ENCODE assay signal across 20 mouse cellular contexts in genomic region chr2:10304911-10305310, GRCm38 (mm10).
A peak's percentile ranks its signal among the peaks of the same experiment; 100 is the strongest.
DNase-seq lines count a peak whose midpoint lies in the region; TF ChIP-seq lines count a peak whose summit lies in the region.
"Had no signal": no experiment of that assay in that cellular context is flagged by ENCODE, and none has a peak within 500 bp of the region (broad histone marks: within the 10 kb centered on the region; RNA-seq: fewer than 3 reads in every experiment).

No protein-coding gene starts in this region.

- no peak for TF ChIP-seq CTCF in embryonic fibroblast, embryonic 13.5 days (IDR thresholded peaks at IDR 0.05; ENCODE audit: borderline replicate concordance, insufficient read depth, low read length)

- intact Hi-C loops in heart, postnatal 14 days (cut with DNase I) = no loop called here

- peak overlapping the region; percentile 21; the same call in 1 of the 2 replicates for H3K27ac ChIP-seq in embryonic fibroblast, embryonic 13.5 days (ENCODE audit: insufficient read depth, low read length)
- H3K27ac ChIP-seq: embryonic facial prominence, embryonic 13.5 days; embryonic facial prominence, embryonic 15.5 days had no signal

- peak; percentile 15 for DNase-seq in heart, adult 11 months
- no peak for DNase-seq in heart, postnatal 14 days
- DNase-seq in 3T3-L1 (ENCODE audit: low read depth, low spot score) (peak; percentile 74), NIH3T3 (ENCODE audit: low read depth) (peak; percentile 52)
- no peak for DNase-seq in urinary bladder, postnatal 36 days (ENCODE audit: low spot score in 2 of 2)
- no peak for DNase-seq in Muller cell, postnatal 12 days (ENCODE audit: inconsistent ontology term)
- DNase-seq: adrenal gland, adult 2 months; adrenal gland, postnatal 10 days; adrenal gland, postnatal 25 days; B cell, adult 2 months; cerebellum, adult 11 months; cerebellum, adult 18-20 months; cerebellum, adult 8-10 months; cerebellum, adult 9-11 months; cerebellum, postnatal 14 days; cerebellum, postnatal 36 days; embryo, embryonic 11 days had no signal

- H3K4me1 ChIP-seq in embryonic fibroblast, embryonic 13.5 days (ENCODE audit: control insufficient read depth, insufficient read depth, low read length) = peaks cover 7% of the 10 kb centered on the region
- H3K4me1 ChIP-seq: embryonic facial prominence, embryonic 15.5 days had no signal

- no peak overlapping the region for H3K4me3 ChIP-seq in embryonic fibroblast, embryonic 13.5 days (ENCODE audit: insufficient read depth, low read length)
- H3K4me3 ChIP-seq: embryonic facial prominence, embryonic 13.5 days; embryonic facial prominence, embryonic 15.5 days had no signal

- TF ChIP-seq POLR2A in embryonic fibroblast, embryonic 13.5 days (IDR thresholded peaks at IDR 0.05; ENCODE audit: low read depth, low read length) = no peak

Comparison
In these comparisons a context has a peak if more than half of its experiments do, and no peak if none do; other contexts are left out.
1. DNase-seq: peak in heart, adult 11 months (single experiment), 3T3-L1 (single experiment) and NIH3T3 (single experiment); none in heart, postnatal 14 days (0 of 2), urinary bladder, postnatal 36 days (0 of 2) and Muller cell, postnatal 12 days (single experiment).